Mouse (Mus musculus) embryonic facial prominence, embryonic 15.5 days (tissue): ENCODE results near the gene Cfap44. TPM values are rescaled to one million over a fixed set of nuclear protein-coding genes. Genes with fewer than 3 reads are reported as not detected.

ENCODE experiments used
- ATAC-seq: fragments of 200-750 bp; cut with Nextera tagmentation; 2 replicates; pipeline ENCODE4 v1.8.0; 2017; ENCODE audit warnings: low read depth, moderate TSS enrichment; ENCODE audit not compliant: insufficient number of reproducible peaks, low FRiP score, low TSS enrichment
- H3K27ac ChIP-seq: fragments of 300-500 bp; sonication (generic); replicated peaks from 2 replicates; pipeline ENCODE4 v1.5.1; 2015; ENCODE audit warnings: mild to moderate bottlenecking, inconsistent platforms
- H3K27me3 ChIP-seq: fragments of 300-500 bp; sonication (generic); 2 replicates; pipeline ENCODE4 v1.6.1; 2015; ENCODE audit warnings: inconsistent platforms
- H3K36me3 ChIP-seq: fragments of 300-500 bp; sonication (generic); 2 replicates; pipeline ENCODE4 v1.6.1; 2015; ENCODE audit warnings: mild to moderate bottlenecking, inconsistent platforms
- H3K4me1 ChIP-seq: fragments of 300-500 bp; sonication (generic); 2 replicates; pipeline ENCODE4 v1.6.1; 2015; ENCODE audit warnings: inconsistent platforms
- H3K4me2 ChIP-seq: fragments of 300-500 bp; sonication (generic); replicated peaks from 2 replicates; pipeline ENCODE4 v1.6.1; 2015; ENCODE audit warnings: mild to moderate bottlenecking, inconsistent platforms
- H3K4me3 ChIP-seq: fragments of 300-500 bp; sonication (generic); replicated peaks from 2 replicates; pipeline ENCODE4 v1.5.1; 2015; ENCODE audit warnings: mild to moderate bottlenecking, inconsistent platforms
- H3K9ac ChIP-seq: fragments of 300-500 bp; sonication (generic); 2 replicates; pipeline ENCODE4 v1.6.1; 2015; ENCODE audit warnings: inconsistent platforms
- H3K9me3 ChIP-seq: fragments of 300-500 bp; sonication (generic); replicated peaks from 2 replicates; pipeline ENCODE4 v1.6.1; 2016; ENCODE audit warnings: inconsistent platforms
- WGBS: fragments of 180-500 bp; shearing (Covaris S2); methylation state at CpG from one replicate; pipeline ENCODE4 v1.1.7; 2015; 5-methylcytosine and 5-hydroxymethylcytosine counted together
- polyA plus RNA-seq: library from polyadenylated mRNA; unstranded; fragments of >200 nt; fragmentation: Nextera tagmentation; extraction: Ambion mirVana; gene quantifications from 2 replicates; pipeline ENCODE4 v1.2.1, GENCODE M21; 2015

Gene Cfap44
- polyA plus RNA-seq = 3.0 and 5.3 TPM in 2 replicates

GRCm38 (mm10) chr16:44394577-44395243 is at the start of gene Cfap44:
Gene Cfap44, plus strand, starts transcription at chr16:44394796.
- H3K9me3 ChIP-seq = no peaks in the 10 kb centered on the region
- no peak within 1 kb of the TSS for H3K9ac ChIP-seq
- H3K4me1 ChIP-seq = peaks cover 8% of the 10 kb centered on the region
- no peak within 1 kb of the TSS for H3K27ac ChIP-seq
- H3K4me2 ChIP-seq = peak within 1 kb of the TSS; percentile 55
- H3K4me3 ChIP-seq = peak within 1 kb of the TSS; percentile 30
- no peaks in the 10 kb centered on the region for H3K27me3 ChIP-seq
- 2% methylated on average over 17 of the region's 17 CpGs for WGBS
- H3K36me3 ChIP-seq = peaks cover 7% of the 10 kb centered on the region; the same call in 1 of the 2 replicates
- peak; percentile 83 for ATAC-seq

GRCm38 (mm10) chr16:44347071-44347901 is 47.3 kb upstream of the Cfap44 start, which contains the start of gene Spice1:
Gene Spice1, plus strand, starts transcription at chr16:44347121.
- H3K9ac ChIP-seq = peak within 1 kb of the TSS; percentile 72
- peak within 1 kb of the TSS; percentile 91 for H3K4me3 ChIP-seq
- H3K27me3 ChIP-seq = no peaks in the 10 kb centered on the region
- H3K9me3 ChIP-seq = no peaks in the 10 kb centered on the region
- under 1% methylated on average over 67 of the region's 67 CpGs for WGBS
- H3K36me3 ChIP-seq = no peaks in the 10 kb centered on the region
- H3K4me2 ChIP-seq = peak within 1 kb of the TSS; percentile 58
- peak; percentile 98 for ATAC-seq
- peaks cover 11% of the 10 kb centered on the region for H3K4me1 ChIP-seq
- H3K27ac ChIP-seq = peak within 1 kb of the TSS; percentile 94

GRCm38 (mm10) chr16:44349801-44350397 is 44.7 kb upstream of the Cfap44 start:
- Histone ChIP-seq H3K9me3 (no peaks in the 10 kb centered on the region), H3K4me1 (peaks cover 11% of the 10 kb centered on the region), H3K27ac (no peak overlapping the region), H3K9ac (no peak overlapping the region), H3K4me2 (no peak overlapping the region), H3K4me3 (no peak overlapping the region), H3K36me3 (no peaks in the 10 kb centered on the region), H3K27me3 (no peaks in the 10 kb centered on the region)
- no peak for ATAC-seq
- 90% methylated on average over 4 of the region's 4 CpGs for WGBS

GRCm38 (mm10) chr16:44356291-44356690 is 38.3 kb upstream of the Cfap44 start:
- Histone ChIP-seq H3K9me3 (no peaks in the 10 kb centered on the region), H3K9ac (no peak overlapping the region), H3K27ac (no peak overlapping the region), H3K4me1 (no peaks in the 10 kb centered on the region), H3K27me3 (no peaks in the 10 kb centered on the region), H3K36me3 (peaks cover 5% of the 10 kb centered on the region), H3K4me3 (no peak overlapping the region), H3K4me2 (no peak overlapping the region)
- WGBS = 68% methylated on average over 7 of the region's 7 CpGs
- no peak for ATAC-seq

GRCm38 (mm10) chr16:44357571-44358268 is 36.9 kb upstream of the Cfap44 start:
- no peaks in the 10 kb centered on the region for H3K4me1 ChIP-seq
- no peak overlapping the region for H3K9ac ChIP-seq
- H3K27ac ChIP-seq = no peak overlapping the region
- no peak overlapping the region for H3K4me2 ChIP-seq
- no peak overlapping the region for H3K4me3 ChIP-seq
- ATAC-seq = no peak
- H3K27me3 ChIP-seq = no peaks in the 10 kb centered on the region
- H3K36me3 ChIP-seq = peaks cover 7% of the 10 kb centered on the region
- 76% methylated on average over 4 of the region's 4 CpGs for WGBS
- no peaks in the 10 kb centered on the region for H3K9me3 ChIP-seq

GRCm38 (mm10) chr16:44361921-44362890 is 32.4 kb upstream of the Cfap44 start:
- Histone ChIP-seq H3K4me3 (no peak overlapping the region), H3K9me3 (no peaks in the 10 kb centered on the region), H3K27me3 (no peaks in the 10 kb centered on the region), H3K27ac (no peak overlapping the region), H3K36me3 (peaks cover 16% of the 10 kb centered on the region), H3K4me1 (no peaks in the 10 kb centered on the region), H3K9ac (no peak overlapping the region), H3K4me2 (no peak overlapping the region)
- WGBS = 82% methylated on average over 10 of the region's 10 CpGs
- peak; percentile 15; the same call in 1 of the 2 replicates for ATAC-seq

- ATAC-seq = no peak
- Histone ChIP-seq H3K9ac (no peak overlapping the region), H3K27me3 (no peaks in the 10 kb centered on the region), H3K36me3 (peaks cover 35% of the 10 kb centered on the region; the same call in 1 of the 2 replicates), H3K4me1 (no peaks in the 10 kb centered on the region), H3K4me3 (no peak overlapping the region), H3K27ac (no peak overlapping the region), H3K9me3 (no peaks in the 10 kb centered on the region), H3K4me2 (no peak overlapping the region)
- 90% methylated on average over 7 of the region's 7 CpGs for WGBS
These were observed 29.1 kb upstream of the Cfap44 start for GRCm38 (mm10) chr16:44365522-44365921.

- no peak overlapping the region for H3K4me2 ChIP-seq
- H3K27ac ChIP-seq = no peak overlapping the region
- no peak for ATAC-seq
- no peaks in the 10 kb centered on the region for H3K9me3 ChIP-seq
- WGBS = 82% methylated on average over 4 of the region's 4 CpGs
- H3K36me3 ChIP-seq = peaks cover 17% of the 10 kb centered on the region
- no peaks in the 10 kb centered on the region for H3K4me1 ChIP-seq
- H3K27me3 ChIP-seq = no peaks in the 10 kb centered on the region
- H3K9ac ChIP-seq = no peak overlapping the region
- no peak overlapping the region for H3K4me3 ChIP-seq
These were observed 19.1 kb upstream of the Cfap44 start for GRCm38 (mm10) chr16:44375459-44375858.

GRCm38 (mm10) chr16:44380006-44380405 is 14.6 kb upstream of the Cfap44 start:
- no peak overlapping the region for H3K4me2 ChIP-seq
- H3K36me3 ChIP-seq = peaks cover 13% of the 10 kb centered on the region; the same call in 1 of the 2 replicates
- H3K4me3 ChIP-seq = no peak overlapping the region
- H3K27ac ChIP-seq = no peak overlapping the region
- no peaks in the 10 kb centered on the region for H3K9me3 ChIP-seq
- H3K4me1 ChIP-seq = no peaks in the 10 kb centered on the region
- ATAC-seq = no peak
- WGBS = 64% methylated on average over 4 of the region's 4 CpGs
- no peaks in the 10 kb centered on the region for H3K27me3 ChIP-seq
- no peak overlapping the region for H3K9ac ChIP-seq

- Histone ChIP-seq H3K4me2 (no peak overlapping the region), H3K9ac (no peak overlapping the region), H3K27me3 (no peaks in the 10 kb centered on the region), H3K36me3 (peaks cover 13% of the 10 kb centered on the region; the same call in 1 of the 2 replicates), H3K9me3 (no peaks in the 10 kb centered on the region), H3K4me3 (no peak overlapping the region), H3K27ac (no peak overlapping the region), H3K4me1 (no peaks in the 10 kb centered on the region)
- no peak for ATAC-seq
- WGBS = 45% methylated on average over 5 of the region's 5 CpGs
These were observed 13.0 kb upstream of the Cfap44 start for GRCm38 (mm10) chr16:44381578-44381977.
